Mouse (Mus musculus) MEL (cell line): ENCODE data around the gene Mettl3.

ENCODE experiments used
- CHD2 ChIP-seq: IDR thresholded peaks from 2 replicates; pipeline ENCODE4 v1.6.1; 2011; ENCODE audit warnings: low read length, improper control_type of control experiment
- CTCF ChIP-seq, 3 experiments: IDR thresholded peaks in 2 of 3; conservative IDR thresholded peaks in 1 of 3; 2 replicates each; pipeline ENCODE4 v1.5.1; 2011 to 2012; ENCODE audit warnings: low read length in 3 of 3, low read depth in 2 of 3, mild to moderate bottlenecking in 2 of 3, improper control_type of control experiment in 1 of 3, inconsistent platforms in 1 of 3, mixed read lengths in 1 of 3, moderate library complexity in 1 of 3; ENCODE audit not compliant: control insufficient read depth in 1 of 3, insufficient read depth in 1 of 3, poor library complexity in 1 of 3, severe bottlenecking in 1 of 3
- MYB ChIP-seq: IDR thresholded peaks from 2 replicates; pipeline ENCODE4 v1.6.1; 2011; ENCODE audit warnings: mild to moderate bottlenecking, low read depth, low read length, improper control_type of control experiment
- POLR2A ChIP-seq, 2 experiments: IDR thresholded peaks; 2 replicates each; pipeline ENCODE4 v1.6.1; 2011 to 2012; ENCODE audit warnings: low read length in 2 of 2, mild to moderate bottlenecking in 2 of 2, control low read depth in 1 of 2, improper control_type of control experiment in 1 of 2, low read depth in 1 of 2, moderate library complexity in 1 of 2; ENCODE audit not compliant: control insufficient read depth in 1 of 2, insufficient read depth in 1 of 2, poor library complexity in 1 of 2
- TCF12 ChIP-seq: IDR thresholded peaks from 2 replicates; pipeline ENCODE4 v1.6.1; 2014; ENCODE audit warnings: low read depth, mild to moderate bottlenecking, inconsistent platforms, low read length, improper control_type of control experiment, moderate library complexity

- TF ChIP-seq POLR2A (IDR thresholded peaks at IDR 0.05; ENCODE audit: control insufficient read depth in 1 of 2, insufficient read depth in 1 of 2, low read depth in 1 of 2, low read length in 2 of 2, poor library complexity in 1 of 2) (no peak), TCF12 (no peak), CHD2 (no peak), CTCF (IDR thresholded peaks at IDR 0.05 in 2 of 3, conservative IDR thresholded peaks at IDR 0.05 in 1 of 3; ENCODE audit: control insufficient read depth in 1 of 3, insufficient read depth in 1 of 3, low read depth in 2 of 3, low read length in 3 of 3, poor library complexity in 1 of 3, severe bottlenecking in 1 of 3) (peak; percentile 78 to 95 (median 78)), MYB (no peak)
Measured at GRCm38 (mm10) chr14:52338751-52339511, 34.0 kb upstream of the Mettl3 start.
